Mouse (Mus musculus): ENCODE results near the gene Hp1bp3. TPM values are rescaled to one million over a fixed set of nuclear protein-coding genes. Genes with fewer than 3 reads are reported as not detected.

The Hp1bp3 gene
- 146 and 148 TPM in 2 replicates for polyA plus RNA-seq (2016; fragmentation: Nextera tagmentation; extraction: Ambion mirVana)

- Histone ChIP-seq H3K9me3 (no peaks in the 10 kb centered on the region), H3K27me3 (ENCODE audit: insufficient read depth, poor library complexity, severe bottlenecking) (no peaks in the 10 kb centered on the region), H3K27ac (peak within 1 kb of the TSS; percentile 100), H3K4me1 (replicated peaks) (peaks cover 33% of the 10 kb centered on the region), H3K4me3 (peak within 1 kb of the TSS; percentile 97), H3K36me3 (peaks cover 26% of the 10 kb centered on the region)
- DNase-seq (ENCODE audit: low spot score) = peak; percentile 80
- under 1% methylated on average over 84 of the region's 84 CpGs for WGBS
These were observed at the start of gene Hp1bp3 for GRCm38 (mm10) chr4:138216200-138216890. Gene Hp1bp3 (plus strand): TSS chr4:138216296.

GRCm38 (mm10) chr4:138166519-138166918, 49.6 kb upstream of the Hp1bp3 start:
- Histone ChIP-seq H3K36me3 (peaks cover 98% of the 10 kb centered on the region), H3K4me3 (no peak overlapping the region), H3K4me1 (replicated peaks) (peaks cover 7% of the 10 kb centered on the region; the same call in 1 of the 2 replicates), H3K27ac (no peak overlapping the region), H3K27me3 (ENCODE audit: insufficient read depth, poor library complexity, severe bottlenecking) (no peaks in the 10 kb centered on the region), H3K9me3 (no peaks in the 10 kb centered on the region)
- DNase-seq (ENCODE audit: low spot score) = no peak
- WGBS = 94% methylated on average over 10 of the region's 10 CpGs

- no peak overlapping the region for H3K27ac ChIP-seq
- WGBS = 88% methylated on average over 3 of the region's 3 CpGs
- H3K9me3 ChIP-seq = no peaks in the 10 kb centered on the region
- H3K4me3 ChIP-seq = no peak overlapping the region
- no peaks in the 10 kb centered on the region for H3K27me3 ChIP-seq (ENCODE audit: insufficient read depth, poor library complexity, severe bottlenecking)
- DNase-seq (ENCODE audit: low spot score) = no peak
- H3K36me3 ChIP-seq = peaks cover 99% of the 10 kb centered on the region
- peaks cover 7% of the 10 kb centered on the region; the same call in 1 of the 2 replicates for H3K4me1 ChIP-seq (replicated peaks)
These were observed 47.9 kb upstream of the Hp1bp3 start for GRCm38 (mm10) chr4:138168162-138168561.

- no peak overlapping the region for H3K27ac ChIP-seq
- no peaks in the 10 kb centered on the region for H3K27me3 ChIP-seq (ENCODE audit: insufficient read depth, poor library complexity, severe bottlenecking)
- H3K4me3 ChIP-seq = no peak overlapping the region
- H3K36me3 ChIP-seq = peaks cover 100% of the 10 kb centered on the region
- H3K4me1 ChIP-seq (replicated peaks) = no peaks in the 10 kb centered on the region
- no peak for DNase-seq (ENCODE audit: low spot score)
- 97% methylated on average over 4 of the region's 4 CpGs for WGBS
- H3K9me3 ChIP-seq = no peaks in the 10 kb centered on the region
These were observed 46.7 kb upstream of the Hp1bp3 start for GRCm38 (mm10) chr4:138169420-138169819.

GRCm38 (mm10) chr4:138172686-138173085, 43.4 kb upstream of the Hp1bp3 start:
- Histone ChIP-seq H3K27me3 (ENCODE audit: insufficient read depth, poor library complexity, severe bottlenecking) (no peaks in the 10 kb centered on the region), H3K4me1 (replicated peaks) (no peaks in the 10 kb centered on the region), H3K27ac (no peak overlapping the region), H3K4me3 (no peak overlapping the region), H3K9me3 (no peaks in the 10 kb centered on the region), H3K36me3 (peaks cover 100% of the 10 kb centered on the region)
- WGBS = 92% methylated on average over 4 of the region's 4 CpGs
- DNase-seq (ENCODE audit: low spot score) = no peak

GRCm38 (mm10) chr4:138179391-138179790, 36.7 kb upstream of the Hp1bp3 start:
- WGBS = 97% methylated on average over 5 of the region's 5 CpGs
- DNase-seq (ENCODE audit: low spot score) = no peak
- no peaks in the 10 kb centered on the region for H3K27me3 ChIP-seq (ENCODE audit: insufficient read depth, poor library complexity, severe bottlenecking)
- peaks cover 100% of the 10 kb centered on the region for H3K36me3 ChIP-seq
- no peak overlapping the region for H3K4me3 ChIP-seq
- no peak overlapping the region for H3K27ac ChIP-seq
- no peaks in the 10 kb centered on the region for H3K4me1 ChIP-seq (replicated peaks)
- no peaks in the 10 kb centered on the region for H3K9me3 ChIP-seq

GRCm38 (mm10) chr4:138180719-138181118, 35.4 kb upstream of the Hp1bp3 start:
- 93% methylated on average over 4 of the region's 4 CpGs for WGBS
- Histone ChIP-seq H3K4me3 (no peak overlapping the region), H3K9me3 (no peaks in the 10 kb centered on the region), H3K27ac (no peak overlapping the region), H3K27me3 (ENCODE audit: insufficient read depth, poor library complexity, severe bottlenecking) (no peaks in the 10 kb centered on the region), H3K36me3 (peaks cover 100% of the 10 kb centered on the region), H3K4me1 (replicated peaks) (no peaks in the 10 kb centered on the region)
- DNase-seq (ENCODE audit: low spot score) = no peak

- DNase-seq (ENCODE audit: low spot score) = no peak
- no peak overlapping the region for H3K4me3 ChIP-seq
- H3K36me3 ChIP-seq = peaks cover 100% of the 10 kb centered on the region
- H3K4me1 ChIP-seq (replicated peaks) = no peaks in the 10 kb centered on the region
- no peak overlapping the region for H3K27ac ChIP-seq
- no peaks in the 10 kb centered on the region for H3K9me3 ChIP-seq
- no peaks in the 10 kb centered on the region for H3K27me3 ChIP-seq (ENCODE audit: insufficient read depth, poor library complexity, severe bottlenecking)
- WGBS = 85% methylated on average over 5 of the region's 5 CpGs
These were observed 32.0 kb upstream of the Hp1bp3 start for GRCm38 (mm10) chr4:138184056-138184455.

GRCm38 (mm10) chr4:138184573-138184981, 31.5 kb upstream of the Hp1bp3 start:
- H3K36me3 ChIP-seq = peaks cover 100% of the 10 kb centered on the region
- H3K27me3 ChIP-seq (ENCODE audit: insufficient read depth, poor library complexity, severe bottlenecking) = no peaks in the 10 kb centered on the region
- WGBS = 92% methylated on average over 5 of the region's 5 CpGs
- no peaks in the 10 kb centered on the region for H3K9me3 ChIP-seq
- no peaks in the 10 kb centered on the region for H3K4me1 ChIP-seq (replicated peaks)
- no peak overlapping the region for H3K27ac ChIP-seq
- no peak overlapping the region for H3K4me3 ChIP-seq
- no peak for DNase-seq (ENCODE audit: low spot score)

GRCm38 (mm10) chr4:138185961-138186360, 30.1 kb upstream of the Hp1bp3 start:
- Histone ChIP-seq H3K4me1 (replicated peaks) (no peaks in the 10 kb centered on the region), H3K4me3 (no peak overlapping the region), H3K36me3 (peaks cover 100% of the 10 kb centered on the region), H3K27ac (no peak overlapping the region), H3K9me3 (no peaks in the 10 kb centered on the region), H3K27me3 (ENCODE audit: insufficient read depth, poor library complexity, severe bottlenecking) (no peaks in the 10 kb centered on the region)
- 92% methylated on average over 7 of the region's 7 CpGs for WGBS
- DNase-seq (ENCODE audit: low spot score) = no peak

GRCm38 (mm10) chr4:138187995-138188394, 28.1 kb upstream of the Hp1bp3 start:
- H3K27me3 ChIP-seq (ENCODE audit: insufficient read depth, poor library complexity, severe bottlenecking) = no peaks in the 10 kb centered on the region
- H3K4me1 ChIP-seq (replicated peaks) = no peaks in the 10 kb centered on the region
- DNase-seq (ENCODE audit: low spot score) = no peak
- WGBS = 94% methylated on average over 7 of the region's 7 CpGs
- H3K36me3 ChIP-seq = peaks cover 99% of the 10 kb centered on the region
- no peak overlapping the region for H3K27ac ChIP-seq
- no peaks in the 10 kb centered on the region for H3K9me3 ChIP-seq
- no peak overlapping the region for H3K4me3 ChIP-seq

GRCm38 (mm10) chr4:138192561-138192960, 23.5 kb upstream of the Hp1bp3 start:
- Histone ChIP-seq H3K27me3 (ENCODE audit: insufficient read depth, poor library complexity, severe bottlenecking) (no peaks in the 10 kb centered on the region), H3K4me1 (replicated peaks) (no peaks in the 10 kb centered on the region), H3K36me3 (peaks cover 98% of the 10 kb centered on the region), H3K4me3 (no peak overlapping the region), H3K9me3 (no peaks in the 10 kb centered on the region), H3K27ac (no peak overlapping the region)
- WGBS = 89% methylated on average over 5 of the region's 5 CpGs
- no peak for DNase-seq (ENCODE audit: low spot score)

- WGBS = 93% methylated on average over 3 of the region's 3 CpGs
- H3K9me3 ChIP-seq = no peaks in the 10 kb centered on the region
- no peaks in the 10 kb centered on the region for H3K27me3 ChIP-seq (ENCODE audit: insufficient read depth, poor library complexity, severe bottlenecking)
- H3K36me3 ChIP-seq = peaks cover 98% of the 10 kb centered on the region
- no peak for DNase-seq (ENCODE audit: low spot score)
- H3K4me1 ChIP-seq (replicated peaks) = no peaks in the 10 kb centered on the region
- no peak overlapping the region for H3K27ac ChIP-seq
- no peak overlapping the region for H3K4me3 ChIP-seq
These were observed 15.3 kb upstream of the Hp1bp3 start for GRCm38 (mm10) chr4:138200769-138201168.

Measured in hindbrain, embryonic 10.5 days (tissue).